In genomic region chr1:194148416-194149364, GRCm38 (mm10) we compare ENCODE assay signal across 8 mouse cellular contexts.
DNase-seq lines count a peak whose midpoint lies in the region; ATAC-seq lines count a peak whose summit lies in the region.

No protein-coding gene starts in this region.

- H3K9me3 ChIP-seq in heart, embryonic 14.5 days (ENCODE audit: control insufficient read depth, low read length): no peaks in the 10 kb centered on the region
- no peaks in the 10 kb centered on the region for H3K9me3 ChIP-seq in limb, embryonic 12.5 days

- ATAC-seq in heart, embryonic 14.5 days (ENCODE audit: insufficient number of reproducible peaks, insufficient read depth, low FRiP score, low read depth): no peak
- no peak for ATAC-seq in limb, embryonic 12.5 days (ENCODE audit: insufficient number of reproducible peaks, insufficient read depth, low FRiP score, low TSS enrichment, low read depth)
- no peak for ATAC-seq in cerebellum, adult (ENCODE audit: insufficient number of reproducible peaks, low FRiP score, low TSS enrichment)

- no peaks in the 10 kb centered on the region for H3K36me3 ChIP-seq in heart, embryonic 14.5 days (ENCODE audit: control insufficient read depth, insufficient read depth, low read length)
- H3K36me3 ChIP-seq in limb, embryonic 12.5 days: no peaks in the 10 kb centered on the region

- DNase-seq in heart, adult 11 months: no peak
- peak; percentile 20 to 45 for DNase-seq in left cerebral cortex, postnatal 10 days (ENCODE audit: extremely low spot score in 1 of 2, low spot score in 2 of 2)
- DNase-seq in left cerebral cortex, adult 11 months (ENCODE audit: low spot score): no peak
- DNase-seq in embryo, embryonic 10 days (ENCODE audit: low spot score): peak; percentile 20
- no peak for DNase-seq in gastrocnemius, postnatal 36 days

- intact Hi-C loops in left cerebral cortex, postnatal 10 days (cut with DNase I): no loop called here
- intact Hi-C loops in gastrocnemius, postnatal 36 days (cut with DNase I): no loop called here

- H3K27me3 ChIP-seq in heart, embryonic 14.5 days (ENCODE audit: control insufficient read depth, insufficient read depth, low read length): no peaks in the 10 kb centered on the region
- 0 out of 2 replicates have a peak, but pooled peaks cover 3% of the 10 kb centered on the region for H3K27me3 ChIP-seq in limb, embryonic 12.5 days

- H3K4me2 ChIP-seq in heart, embryonic 14.5 days (ENCODE audit: low read length): peak overlapping the region; percentile 37
- peak overlapping the region; percentile 17; the same call in 1 of the 2 replicates for H3K4me2 ChIP-seq in limb, embryonic 12.5 days

- no peak overlapping the region for H3K4me3 ChIP-seq in heart, embryonic 14.5 days (ENCODE audit: control insufficient read depth in 1 of 2, insufficient read depth in 1 of 2, low read depth in 1 of 2, low read length in 2 of 2)
- no peak overlapping the region for H3K4me3 ChIP-seq in limb, embryonic 12.5 days (replicated peaks)

- H3K27ac ChIP-seq in heart, embryonic 14.5 days (replicated peaks in 1 of 2; ENCODE audit: control insufficient read depth in 1 of 2, insufficient read depth in 1 of 2, low read depth in 2 of 2, low read length in 2 of 2): peak overlapping the region in 1 of 2 experiments; percentile 10; a peak in 3 of 4 replicates
- H3K27ac ChIP-seq in limb, embryonic 12.5 days: no peak overlapping the region

- peaks cover 4 to 11% of the 10 kb centered on the region in 2 experiments for H3K4me1 ChIP-seq in heart, embryonic 14.5 days (ENCODE audit: control insufficient read depth in 2 of 2, insufficient read depth in 2 of 2, low read length in 2 of 2)
- peaks cover 9% of the 10 kb centered on the region; the same call in 1 of the 2 replicates for H3K4me1 ChIP-seq in limb, embryonic 12.5 days (replicated peaks)

- WGBS in heart, embryonic 14.5 days: 44% methylated on average over 11 of the region's 11 CpGs
- 44% methylated on average over 11 of the region's 11 CpGs for WGBS in limb, embryonic 12.5 days

- no peak overlapping the region for H3K9ac ChIP-seq in heart, embryonic 14.5 days (ENCODE audit: low read length)
- H3K9ac ChIP-seq in limb, embryonic 12.5 days (replicated peaks): no peak overlapping the region

Comparison
In these comparisons a context has a peak if more than half of its experiments do, and no peak if none do; other contexts are left out.
1. DNase-seq: peak in left cerebral cortex, postnatal 10 days (2 of 2) and embryo, embryonic 10 days (single experiment); none in heart, adult 11 months (single experiment), left cerebral cortex, adult 11 months (single experiment) and gastrocnemius, postnatal 36 days (0 of 2).